In the genomic region with DNA sequence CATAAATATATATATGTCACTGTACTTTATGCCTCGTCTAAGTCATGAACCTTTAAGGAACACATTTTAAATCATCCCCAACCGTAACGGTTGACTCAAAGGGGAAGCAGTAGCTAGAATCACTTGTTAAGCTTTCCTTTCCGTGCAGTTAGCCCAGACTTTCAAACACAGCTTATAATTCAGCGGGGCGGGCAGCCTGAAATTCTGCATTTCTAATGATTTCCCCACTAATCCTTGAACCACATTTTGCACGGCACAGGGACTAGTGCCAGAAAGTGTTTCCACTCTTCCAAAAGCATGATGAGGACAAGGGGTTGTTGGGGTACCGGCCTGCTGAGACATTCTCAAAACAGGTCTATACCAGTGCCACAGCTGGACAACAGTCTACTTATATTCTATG, we compare ENCODE assay signal across 28 mouse cellular contexts.
"Had no signal": no experiment of that assay in that cellular context is flagged by ENCODE, and none has a peak within 500 bp of the region (broad histone marks: within the 10 kb centered on the region; RNA-seq: fewer than 3 reads in every experiment).

No protein-coding gene starts in this region.

- H3K9ac ChIP-seq: embryonic facial prominence, embryonic 12.5 days; embryonic facial prominence, embryonic 13.5 days; embryonic facial prominence, embryonic 15.5 days; forebrain, embryonic 12.5 days; forebrain, embryonic 13.5 days; forebrain, embryonic 15.5 days; forebrain, postnatal 0 days had no signal

- ATAC-seq: forebrain, embryonic 13.5 days; forebrain, embryonic 14.5 days; forebrain, embryonic 15.5 days; forebrain, embryonic 16.5 days; forebrain, postnatal 0 days had no signal

- H3K36me3 ChIP-seq: embryonic facial prominence, embryonic 10.5 days; embryonic facial prominence, embryonic 12.5 days; embryonic facial prominence, embryonic 13.5 days; embryonic facial prominence, embryonic 15.5 days; forebrain, embryonic 10.5 days; forebrain, embryonic 12.5 days; forebrain, embryonic 15.5 days had no signal

- H3K4me1 ChIP-seq: embryonic facial prominence, embryonic 10.5 days; embryonic facial prominence, embryonic 12.5 days; embryonic facial prominence, embryonic 13.5 days; embryonic facial prominence, embryonic 15.5 days; forebrain, embryonic 10.5 days; forebrain, embryonic 12.5 days; forebrain, embryonic 13.5 days; forebrain, embryonic 15.5 days had no signal

- H3K27me3 ChIP-seq: embryonic facial prominence, embryonic 12.5 days; embryonic facial prominence, embryonic 13.5 days; embryonic facial prominence, embryonic 15.5 days; forebrain, embryonic 12.5 days; forebrain, embryonic 13.5 days; forebrain, embryonic 15.5 days had no signal

- H3K9me3 ChIP-seq: embryonic facial prominence, embryonic 12.5 days; embryonic facial prominence, embryonic 13.5 days; embryonic facial prominence, embryonic 15.5 days; forebrain, embryonic 12.5 days; forebrain, embryonic 13.5 days; forebrain, embryonic 15.5 days had no signal

- H3K27ac ChIP-seq: embryonic facial prominence, embryonic 10.5 days; embryonic facial prominence, embryonic 12.5 days; embryonic facial prominence, embryonic 13.5 days; embryonic facial prominence, embryonic 15.5 days; forebrain, embryonic 10.5 days; forebrain, embryonic 12.5 days; forebrain, embryonic 13.5 days; forebrain, embryonic 15.5 days; gastrocnemius, adult 2 months; heart, adult 2 months had no signal

- H3K4me3 ChIP-seq: embryonic facial prominence, embryonic 10.5 days; embryonic facial prominence, embryonic 12.5 days; embryonic facial prominence, embryonic 13.5 days; embryonic facial prominence, embryonic 15.5 days; erythroblast, embryonic 14.5 days; forebrain, embryonic 10.5 days; forebrain, embryonic 12.5 days; forebrain, embryonic 13.5 days; forebrain, embryonic 15.5 days; gastrocnemius, adult 2 months; heart, adult 2 months had no signal

- DNase-seq: cerebellum, adult 2 months; cerebellum, adult 8-10 months; cerebellum, adult 9-10 months; cerebellum, adult 9-11 months; cerebellum, postnatal 10 days; cerebellum, postnatal 14 days; cerebellum, postnatal 25 days; cerebellum, postnatal 36 days; embryo, embryonic 11 days; forebrain, postnatal 0 days; gastrocnemius, adult 2 months; gastrocnemius, postnatal 10 days; gastrocnemius, postnatal 14 days; gastrocnemius, postnatal 25 days; gastrocnemius, postnatal 36 days; heart, adult 18-20 months; heart, adult 2 months had no signal

- H3K4me2 ChIP-seq: embryonic facial prominence, embryonic 12.5 days; embryonic facial prominence, embryonic 13.5 days; embryonic facial prominence, embryonic 15.5 days; forebrain, embryonic 12.5 days; forebrain, embryonic 13.5 days; forebrain, embryonic 15.5 days had no signal
